Mouse (Mus musculus): ENCODE results near the gene Chn1.

DNA sequence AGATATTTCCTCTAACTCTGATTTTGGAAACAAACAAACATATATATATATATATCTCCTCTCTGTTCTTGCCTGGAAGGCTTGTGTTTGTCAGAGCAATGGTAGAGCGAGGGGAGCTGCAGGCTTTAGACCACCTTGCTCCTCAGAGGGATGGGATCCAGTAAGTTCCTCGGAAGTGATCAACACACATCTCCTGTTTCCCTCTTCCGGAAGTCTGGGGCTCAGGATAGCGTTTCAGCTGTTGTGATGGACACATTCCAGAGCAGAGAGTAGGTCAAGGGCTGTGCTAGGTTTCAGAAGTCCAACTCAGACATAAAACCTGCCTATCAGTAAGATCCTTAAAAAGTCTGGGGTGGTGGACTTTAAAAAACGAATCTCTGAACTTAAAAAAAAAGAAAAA is 196.0 kb downstream of the Chn1 start:
- TF ChIP-seq CTCF (IDR thresholded peaks at IDR 0.05; ENCODE audit: low read depth): no peak
- no peak for TF ChIP-seq EP300 (IDR thresholded peaks at IDR 0.05; ENCODE audit: low read depth)
